Mouse (Mus musculus): ENCODE measurements around the gene Eloa.

Eloa gene

DNA sequence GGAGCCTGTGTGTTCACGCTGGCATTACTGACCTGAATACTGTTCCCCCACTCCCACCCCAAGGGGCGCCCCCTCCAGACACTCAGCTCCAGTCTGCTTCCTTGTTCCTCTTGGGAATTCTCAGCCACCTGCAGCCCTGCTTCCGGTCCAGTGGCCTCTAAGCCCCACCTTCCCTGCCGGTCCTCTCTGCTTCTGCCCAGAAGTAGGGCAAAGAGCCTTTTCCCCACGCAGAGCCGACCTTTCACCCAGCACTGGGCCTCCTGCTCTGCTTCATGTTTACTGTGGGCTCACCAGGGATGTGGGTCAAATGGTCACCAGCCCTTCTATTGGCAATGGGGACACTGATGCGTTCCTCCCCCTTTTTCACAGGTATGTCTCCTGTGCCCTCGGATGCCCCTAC, 63.2 kb downstream of the Eloa start:
- no peak for DNase-seq (ENCODE audit: low read depth, low spot score)

DNA sequence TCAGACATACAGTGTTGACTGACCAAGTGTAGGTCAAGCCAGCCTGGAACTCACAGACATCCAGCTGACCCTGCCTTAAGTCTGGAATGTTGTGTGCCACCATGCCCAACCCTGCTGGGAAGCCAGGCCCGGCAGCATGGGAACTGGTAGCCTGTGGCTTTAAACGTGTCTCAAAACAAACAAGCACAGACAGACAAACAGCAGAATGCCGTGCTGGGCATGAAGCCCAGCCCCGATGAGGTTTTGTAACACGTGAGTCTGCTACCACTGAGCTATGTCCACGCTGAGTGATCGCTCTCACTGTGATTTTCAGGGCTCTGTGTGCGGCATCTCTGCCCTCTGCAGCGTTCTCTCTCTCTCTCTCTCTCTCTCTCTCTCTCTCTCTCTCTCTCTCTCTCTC, 65.7 kb downstream of the Eloa start:
- no peak for DNase-seq (ENCODE audit: low read depth, low spot score)

DNA sequence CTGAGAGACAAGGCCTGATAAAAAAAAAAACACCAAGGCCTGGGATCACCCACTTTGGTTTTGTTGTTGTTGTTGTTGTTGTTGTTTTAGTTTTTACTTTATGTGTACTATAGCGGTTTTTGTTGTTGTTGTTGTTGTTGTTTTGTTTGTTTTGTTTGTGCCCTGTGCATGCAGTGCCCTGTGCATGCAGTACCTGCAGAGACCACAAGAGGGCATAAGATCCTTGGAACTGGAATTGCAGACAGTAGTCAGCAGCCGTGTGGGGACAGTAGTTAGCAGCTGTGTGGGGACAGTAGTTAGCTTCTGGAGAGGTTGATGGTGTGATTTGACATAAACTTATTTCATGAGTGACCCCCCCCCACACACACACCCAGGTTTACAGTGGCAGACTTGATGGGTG, 67.3 kb downstream of the Eloa start:
- DNase-seq (ENCODE audit: low read depth, low spot score), result peak; percentile 55
